Mouse (Mus musculus) heart, embryonic 10.5 days (tissue): ENCODE measurements around the gene Vmn1r115. TPM values are rescaled to one million over a fixed set of nuclear protein-coding genes. Genes with fewer than 3 reads are reported as not detected.
"Not testable (repeated sequence)": the region's sequence is repeated elsewhere in the genome, so short reads cannot be mapped to it uniquely, and the experiment has no call there.

Source experiments
- DNase-seq: peaks from one replicate; pipeline ENCODE4 v3.0.0-alpha.2; 2017; ENCODE audit warnings: low spot score
- H3K27ac ChIP-seq: fragments of 300-500 bp; sonication (generic); 2 replicates; pipeline ENCODE4 v1.5.1; 2016; ENCODE audit warnings: mild to moderate bottlenecking
- H3K27me3 ChIP-seq: fragments of 300-500 bp; sonication (generic); 2 replicates; pipeline ENCODE4 v1.6.1; 2016; ENCODE audit warnings: mild to moderate bottlenecking; ENCODE audit not compliant: poor library complexity, insufficient read depth, severe bottlenecking
- H3K36me3 ChIP-seq: fragments of 300-500 bp; sonication (generic); 2 replicates; pipeline ENCODE4 v1.6.1; 2016; ENCODE audit warnings: mild to moderate bottlenecking, moderate library complexity
- H3K4me1 ChIP-seq: fragments of 300-500 bp; sonication (generic); 2 replicates; pipeline ENCODE4 v1.6.1; 2016; ENCODE audit warnings: mild to moderate bottlenecking
- H3K4me3 ChIP-seq: fragments of 300-500 bp; sonication (generic); 2 replicates; pipeline ENCODE4 v1.5.1; 2016; ENCODE audit warnings: mild to moderate bottlenecking, moderate library complexity
- H3K9me3 ChIP-seq: fragments of 300-500 bp; sonication (generic); 2 replicates; pipeline ENCODE4 v1.6.1; 2016; ENCODE audit warnings: mild to moderate bottlenecking, moderate library complexity
- WGBS: fragments of 180-500 bp; shearing (Covaris S2); methylation state at CpG from one replicate; pipeline ENCODE4 v1.1.7; 2016; 5-methylcytosine and 5-hydroxymethylcytosine counted together
- polyA plus RNA-seq: library from polyadenylated mRNA; unstranded; fragments of >200 nt; fragmentation: Nextera tagmentation; extraction: Ambion mirVana; gene quantifications from 2 replicates; pipeline ENCODE4 v1.2.1, GENCODE M21; 2016

The Vmn1r115 gene
- not detected in 2 replicates for polyA plus RNA-seq

- not testable (repeated sequence) for H3K4me1 ChIP-seq, H3K27ac ChIP-seq, H3K9me3 ChIP-seq, H3K27me3 ChIP-seq, H3K4me3 ChIP-seq, DNase-seq, H3K36me3 ChIP-seq
- 92% methylated on average over 1 of the region's 3 CpGs for WGBS
These were observed at the start of gene Vmn1r115 for GRCm38 (mm10) chr7:20844885-20845284. TSS of gene Vmn1r115 (minus strand) at chr7:20844985.

- H3K4me3 ChIP-seq, H3K4me1 ChIP-seq: not testable (repeated sequence)
- no CpG with 5 or more reads among the region's 2 CpGs for WGBS
These were observed 39.2 kb upstream of the Vmn1r115 start, which contains the start of gene Vmn1r117 for GRCm38 (mm10) chr7:20884021-20884420. TSS of gene Vmn1r117 (minus strand) at chr7:20884121.

GRCm38 (mm10) chr7:20871956-20872355 lies 27.2 kb upstream of the Vmn1r115 start, which contains the start of gene Vmn1r116:
TSS of gene Vmn1r116 (plus strand) at chr7:20872256.
- H3K27me3 ChIP-seq, H3K36me3 ChIP-seq, DNase-seq, H3K27ac ChIP-seq, H3K4me3 ChIP-seq, H3K4me1 ChIP-seq, H3K9me3 ChIP-seq: not testable (repeated sequence)
- 52% methylated on average over 3 of the region's 3 CpGs for WGBS

More at GRCm38 (mm10) chr7:20884021-20884420, 39.2 kb upstream of the Vmn1r115 start, which contains the start of gene Vmn1r117:
- H3K9me3 ChIP-seq, H3K27ac ChIP-seq, H3K36me3 ChIP-seq, H3K27me3 ChIP-seq, DNase-seq: not testable (repeated sequence)

GRCm38 (mm10) chr7:20812086-20812485 lies 32.7 kb downstream of the Vmn1r115 start, which contains the start of gene Vmn1r114:
TSS of gene Vmn1r114 (minus strand) at chr7:20812186.
- not testable (repeated sequence) for H3K4me3 ChIP-seq, H3K4me1 ChIP-seq, H3K36me3 ChIP-seq, H3K9me3 ChIP-seq, H3K27ac ChIP-seq, DNase-seq, H3K27me3 ChIP-seq
- no CpG with 5 or more reads among the region's 5 CpGs for WGBS

Other genes with a start within 250 kb of the Vmn1r115 start
- not detected in 2 replicates for gene Gm4513, start 246.0 kb downstream of the Vmn1r115 start, polyA plus RNA-seq
- not detected in 2 replicates for gene Vmn1r107, start 176.1 kb downstream of the Vmn1r115 start, polyA plus RNA-seq
- gene Vmn1r111, start 141.8 kb downstream of the Vmn1r115 start, polyA plus RNA-seq = not detected in 2 replicates
- not detected in 2 replicates for gene Gm10668, start 114.4 kb downstream of the Vmn1r115 start, polyA plus RNA-seq
- not detected in 2 replicates for gene Vmn1r112, start 73.8 kb downstream of the Vmn1r115 start, polyA plus RNA-seq
- gene Vmn1r113, start 57.7 kb downstream of the Vmn1r115 start, polyA plus RNA-seq = not detected in 2 replicates
- gene Vmn1r114, start 32.8 kb downstream of the Vmn1r115 start, polyA plus RNA-seq = not detected in 2 replicates
- not detected in 2 replicates for gene Vmn1r116, start 27.3 kb upstream of the Vmn1r115 start, polyA plus RNA-seq
- gene Vmn1r117, start 39.1 kb upstream of the Vmn1r115 start, polyA plus RNA-seq = not detected in 2 replicates
- gene Vmn1r118, start 67.4 kb upstream of the Vmn1r115 start, polyA plus RNA-seq = not detected in 2 replicates
- gene Vmn1r119, start 167.5 kb upstream of the Vmn1r115 start, polyA plus RNA-seq = not detected in 2 replicates
- not detected in 2 replicates for gene Vmn1r120, start 208.8 kb upstream of the Vmn1r115 start, polyA plus RNA-seq